Mouse (Mus musculus): ENCODE results near the gene Higd1c. TPM values are rescaled to one million over a fixed set of nuclear protein-coding genes. Genes with fewer than 3 reads are reported as not detected.
"Not testable (repeated sequence)": the region's sequence is repeated elsewhere in the genome, so short reads cannot be mapped to it uniquely, and the experiment has no call there.

Higd1c gene
- polyA plus RNA-seq, 1 experiment from 2014 or later: not detected

DNA sequence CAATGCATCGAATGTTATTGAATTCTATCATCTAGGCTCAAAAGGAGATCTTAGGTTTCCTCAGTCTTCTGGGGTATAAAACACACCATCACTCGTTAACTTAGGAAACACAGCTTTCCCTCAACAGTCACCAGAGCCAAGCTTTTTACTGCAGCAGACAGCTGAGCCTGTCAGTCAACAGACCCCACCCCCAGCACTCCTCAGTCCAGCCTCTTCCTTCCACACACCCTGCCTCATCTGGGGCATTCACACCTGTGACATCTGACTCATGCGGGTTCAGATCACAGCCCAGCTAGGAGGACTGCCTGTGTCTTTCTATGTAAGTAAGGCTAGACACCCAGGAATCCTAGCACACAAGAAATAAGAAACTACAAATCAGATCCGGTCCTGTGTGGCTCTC, 49.7 kb downstream of the Higd1c start:
- Histone ChIP-seq H3K36me3 (ENCODE audit: control insufficient read depth, insufficient read depth, low read length) (no peaks in the 10 kb centered on the region), H3K9ac (ENCODE audit: low read length) (no peak overlapping the region), H3K4me2 (ENCODE audit: low read depth, low read length) (no peak overlapping the region), H3K27ac (ENCODE audit: low read length) (no peak overlapping the region), H3K4me3 (replicated peaks; ENCODE audit: low read length) (no peak overlapping the region), H3K27me3 (ENCODE audit: control insufficient read depth, insufficient read depth, low read length) (no peaks in the 10 kb centered on the region), H3K4me1 (ENCODE audit: control insufficient read depth, insufficient read depth, low read length) (peaks cover 12% of the 10 kb centered on the region; the same call in 1 of the 2 replicates), H3K9me3 (replicated peaks; ENCODE audit: control insufficient read depth, low read length) (no peaks in the 10 kb centered on the region)
- ATAC-seq (ENCODE audit: insufficient read depth, low FRiP score): no peak; the same call in 1 of the 2 replicates
- 52% methylated on average over 4 of the region's 4 CpGs for WGBS

DNA sequence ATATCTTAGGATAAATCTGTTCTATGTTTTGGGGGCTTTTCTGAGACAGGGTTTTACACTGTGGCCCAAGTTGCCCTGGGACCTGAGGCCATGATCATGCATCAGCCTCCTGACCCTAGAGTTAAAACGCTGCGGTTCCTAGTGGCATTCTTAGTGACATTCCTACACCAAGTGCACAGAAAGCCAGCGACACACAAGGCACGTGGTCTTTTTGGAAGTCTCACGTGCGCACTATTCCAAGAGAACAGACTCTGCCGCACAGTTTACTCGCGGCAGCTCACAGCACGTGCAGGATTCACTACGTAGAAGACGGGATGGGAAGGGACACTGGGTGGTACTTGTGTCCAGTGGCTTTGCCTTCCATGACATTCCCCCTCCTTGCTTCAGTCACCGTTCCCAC, 50.6 kb downstream of the Higd1c start:
- H3K4me2 ChIP-seq (ENCODE audit: low read depth, low read length): no peak overlapping the region
- no peaks in the 10 kb centered on the region for H3K27me3 ChIP-seq (ENCODE audit: control insufficient read depth, insufficient read depth, low read length)
- no peak overlapping the region for H3K9ac ChIP-seq (ENCODE audit: low read length)
- no peak overlapping the region for H3K4me3 ChIP-seq (replicated peaks; ENCODE audit: low read length)
- H3K27ac ChIP-seq (ENCODE audit: low read length): no peak overlapping the region
- no peaks in the 10 kb centered on the region for H3K9me3 ChIP-seq (replicated peaks; ENCODE audit: control insufficient read depth, low read length)
- no peaks in the 10 kb centered on the region for H3K36me3 ChIP-seq (ENCODE audit: control insufficient read depth, insufficient read depth, low read length)
- no peak for ATAC-seq (ENCODE audit: insufficient read depth, low FRiP score)
- peaks cover 19% of the 10 kb centered on the region for H3K4me1 ChIP-seq (ENCODE audit: control insufficient read depth, insufficient read depth, low read length)
- WGBS: 91% methylated on average over 13 of the region's 13 CpGs

DNA sequence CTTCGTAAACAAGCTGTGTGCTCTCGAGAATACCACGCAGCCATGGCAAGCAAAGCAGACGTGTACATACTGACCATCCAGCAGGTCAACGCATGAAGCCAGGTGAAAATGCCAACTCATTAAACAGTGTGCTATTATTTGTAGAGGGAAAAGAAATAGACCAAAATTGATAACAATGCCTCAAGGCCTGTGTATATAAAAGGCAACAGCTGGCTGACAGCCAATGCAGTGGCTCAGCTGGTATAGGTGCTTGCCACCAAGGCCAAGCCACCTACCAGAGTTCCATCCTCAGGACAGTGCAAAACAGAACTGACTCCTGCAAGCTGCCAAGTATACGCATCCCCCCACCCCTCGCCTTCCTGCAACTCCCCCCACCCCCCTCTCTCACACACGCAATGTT, 51.3 kb downstream of the Higd1c start:
- H3K4me3 ChIP-seq (replicated peaks; ENCODE audit: low read length): no peak overlapping the region
- H3K27ac ChIP-seq (ENCODE audit: low read length): no peak overlapping the region
- peak; percentile 48; the same call in 1 of the 2 replicates for ATAC-seq (ENCODE audit: insufficient read depth, low FRiP score)
- H3K9ac ChIP-seq (ENCODE audit: low read length): no peak overlapping the region
- H3K27me3 ChIP-seq (ENCODE audit: control insufficient read depth, insufficient read depth, low read length): no peaks in the 10 kb centered on the region
- H3K36me3 ChIP-seq (ENCODE audit: control insufficient read depth, insufficient read depth, low read length): no peaks in the 10 kb centered on the region
- no peak overlapping the region for H3K4me2 ChIP-seq (ENCODE audit: low read depth, low read length)
- peaks cover 26% of the 10 kb centered on the region for H3K4me1 ChIP-seq (ENCODE audit: control insufficient read depth, insufficient read depth, low read length)
- WGBS: 68% methylated on average over 8 of the region's 8 CpGs
- H3K9me3 ChIP-seq (replicated peaks; ENCODE audit: control insufficient read depth, low read length): no peaks in the 10 kb centered on the region

- ATAC-seq (ENCODE audit: insufficient read depth, low FRiP score): no peak
- H3K27ac ChIP-seq (ENCODE audit: low read length): no peak overlapping the region
- H3K27me3 ChIP-seq (ENCODE audit: control insufficient read depth, insufficient read depth, low read length): no peaks in the 10 kb centered on the region
- no peak overlapping the region for H3K4me3 ChIP-seq (replicated peaks; ENCODE audit: low read length)
- H3K9me3 ChIP-seq (replicated peaks; ENCODE audit: control insufficient read depth, low read length): no peaks in the 10 kb centered on the region
- WGBS: 67% methylated on average over 9 of the region's 9 CpGs
- H3K4me2 ChIP-seq (ENCODE audit: low read depth, low read length): no peak overlapping the region
- peaks cover 33% of the 10 kb centered on the region for H3K4me1 ChIP-seq (ENCODE audit: control insufficient read depth, insufficient read depth, low read length)
- H3K36me3 ChIP-seq (ENCODE audit: control insufficient read depth, insufficient read depth, low read length): no peaks in the 10 kb centered on the region
- no peak overlapping the region for H3K9ac ChIP-seq (ENCODE audit: low read length)
These were observed 53.6 kb downstream of the Higd1c start for GRCm38 (mm10) chr15:100417854-100418450.

- Histone ChIP-seq H3K4me2 (ENCODE audit: low read depth, low read length) (no peak overlapping the region), H3K9me3 (replicated peaks; ENCODE audit: control insufficient read depth, low read length) (no peaks in the 10 kb centered on the region), H3K27ac (ENCODE audit: low read length) (no peak overlapping the region), H3K27me3 (ENCODE audit: control insufficient read depth, insufficient read depth, low read length) (no peaks in the 10 kb centered on the region), H3K9ac (ENCODE audit: low read length) (no peak overlapping the region), H3K4me3 (replicated peaks; ENCODE audit: low read length) (no peak overlapping the region), H3K4me1 (ENCODE audit: control insufficient read depth, insufficient read depth, low read length) (peaks cover 38% of the 10 kb centered on the region), H3K36me3 (ENCODE audit: control insufficient read depth, insufficient read depth, low read length) (no peaks in the 10 kb centered on the region)
- no peak for ATAC-seq (ENCODE audit: insufficient read depth, low FRiP score)
- WGBS: 69% methylated on average over 8 of the region's 8 CpGs
These were observed 55.0 kb downstream of the Higd1c start for GRCm38 (mm10) chr15:100419311-100419710.

DNA sequence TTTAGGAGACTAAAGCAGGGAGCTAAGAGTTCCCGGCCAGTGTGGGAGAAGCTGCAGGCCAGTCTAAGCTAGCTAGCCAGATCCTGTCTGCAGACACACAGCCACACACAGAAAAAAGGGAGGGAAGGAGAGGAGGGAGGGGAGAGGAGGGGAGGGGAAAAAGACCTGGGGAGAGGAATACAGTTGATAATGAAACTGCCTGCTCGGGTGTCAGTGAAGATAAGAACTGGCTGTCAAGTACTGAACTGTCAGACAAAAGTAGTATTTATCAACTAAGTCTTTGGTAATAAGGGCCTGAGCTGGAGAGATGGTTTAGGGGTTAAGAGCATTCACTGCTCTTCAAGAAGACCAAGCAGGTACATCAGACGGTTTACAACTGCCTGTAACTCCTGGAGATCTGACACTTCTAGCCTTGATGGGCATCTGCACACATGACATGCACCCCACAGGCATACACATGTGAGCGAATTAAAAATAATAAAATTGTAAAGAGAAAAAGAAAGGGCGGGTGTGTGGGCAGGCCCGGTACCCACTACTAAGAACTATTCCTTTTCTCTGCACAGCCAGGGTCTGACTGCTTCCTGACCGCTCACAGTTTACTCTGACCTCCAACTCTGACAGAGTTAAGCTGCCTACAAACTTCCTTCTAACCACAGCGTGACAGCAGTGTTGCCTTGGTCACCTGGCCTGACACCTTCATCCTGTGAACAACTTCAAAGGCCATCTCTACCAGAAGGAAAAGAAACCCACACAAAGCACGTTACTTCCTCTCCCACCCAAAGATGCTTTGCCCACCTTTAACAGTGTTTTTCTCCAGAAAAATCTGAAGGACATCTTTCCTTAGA, 55.8 kb downstream of the Higd1c start:
- H3K4me3 ChIP-seq (replicated peaks; ENCODE audit: low read length): no peak overlapping the region
- no peaks in the 10 kb centered on the region for H3K27me3 ChIP-seq (ENCODE audit: control insufficient read depth, insufficient read depth, low read length)
- H3K9ac ChIP-seq (ENCODE audit: low read length): 0 out of 2 replicates have a peak overlapping the region, but pooled peaks have one; percentile 9
- no peak overlapping the region; the same call in 1 of the 2 replicates for H3K27ac ChIP-seq (ENCODE audit: low read length)
- H3K9me3 ChIP-seq (replicated peaks; ENCODE audit: control insufficient read depth, low read length): no peaks in the 10 kb centered on the region
- no peaks in the 10 kb centered on the region for H3K36me3 ChIP-seq (ENCODE audit: control insufficient read depth, insufficient read depth, low read length)
- 58% methylated on average over 9 of the region's 9 CpGs for WGBS
- no peak overlapping the region for H3K4me2 ChIP-seq (ENCODE audit: low read depth, low read length)
- ATAC-seq (ENCODE audit: insufficient read depth, low FRiP score): no peak
- H3K4me1 ChIP-seq (ENCODE audit: control insufficient read depth, insufficient read depth, low read length): peaks cover 38% of the 10 kb centered on the region

DNA sequence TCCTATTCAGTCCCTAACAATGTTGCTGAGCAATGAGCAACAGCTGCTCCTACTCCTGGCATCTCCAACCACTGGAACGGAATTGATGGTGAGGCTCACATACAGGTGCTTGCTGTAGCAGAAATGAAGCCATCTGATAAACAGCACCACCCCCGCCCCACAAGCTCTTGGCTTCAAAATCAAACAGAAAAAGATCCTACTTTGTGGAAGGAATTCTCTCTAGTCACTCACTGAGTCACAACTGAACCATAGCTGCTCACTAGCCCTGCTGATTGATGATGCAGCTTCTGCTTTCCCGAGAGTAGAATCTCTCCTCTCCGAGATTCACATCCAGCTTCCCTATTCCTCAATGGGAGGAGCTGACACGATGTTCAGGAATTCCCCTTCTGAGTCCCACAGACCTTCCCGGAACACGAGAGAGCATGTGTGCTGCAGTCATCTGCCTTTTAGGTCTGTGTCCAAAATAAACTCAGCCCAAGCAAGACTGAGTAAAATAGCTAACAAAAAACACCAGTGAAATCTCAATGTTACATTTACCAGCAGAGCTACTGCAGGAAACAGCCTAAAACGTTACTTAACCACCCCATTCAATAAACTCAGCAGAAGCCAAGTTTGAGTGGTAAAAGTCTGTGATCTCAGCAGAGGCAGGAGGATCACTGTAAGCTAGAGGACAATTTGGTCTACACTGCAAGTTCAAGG, 56.9 kb downstream of the Higd1c start:
- Histone ChIP-seq H3K27ac (ENCODE audit: low read length) (no peak overlapping the region), H3K9ac (ENCODE audit: low read length) (peak overlapping the region; percentile 32; the same call in 1 of the 2 replicates), H3K27me3 (ENCODE audit: control insufficient read depth, insufficient read depth, low read length) (0 out of 2 replicates have a peak, but pooled peaks cover 3% of the 10 kb centered on the region), H3K4me1 (ENCODE audit: control insufficient read depth, insufficient read depth, low read length) (peaks cover 38% of the 10 kb centered on the region), H3K36me3 (ENCODE audit: control insufficient read depth, insufficient read depth, low read length) (no peaks in the 10 kb centered on the region), H3K9me3 (replicated peaks; ENCODE audit: control insufficient read depth, low read length) (no peaks in the 10 kb centered on the region), H3K4me3 (replicated peaks; ENCODE audit: low read length) (peak overlapping the region; percentile 83), H3K4me2 (ENCODE audit: low read depth, low read length) (peak overlapping the region; percentile 79)
- WGBS: 31% methylated on average over 8 of the region's 8 CpGs
- ATAC-seq (ENCODE audit: insufficient read depth, low FRiP score): no peak

DNA sequence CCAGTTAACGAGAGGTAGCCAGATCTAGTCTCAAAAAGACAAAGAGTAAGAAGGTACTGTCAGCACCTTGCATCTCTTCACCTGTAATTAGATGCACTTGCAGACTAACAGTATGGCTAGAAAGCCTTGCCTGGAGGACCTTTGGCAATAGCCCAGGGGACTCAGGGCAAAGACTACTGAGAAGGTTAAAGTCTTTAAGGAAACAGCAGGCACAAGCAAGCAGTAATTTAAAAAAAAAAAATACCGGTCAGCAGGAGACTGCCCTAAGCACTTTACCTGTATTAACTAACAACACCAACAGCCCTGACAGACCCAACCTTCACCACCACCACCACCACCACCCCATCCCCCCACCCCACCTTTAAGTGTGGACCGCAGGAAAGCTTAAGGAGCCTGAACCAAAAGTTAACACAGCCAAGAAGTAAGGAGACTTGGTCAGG, 57.4 kb downstream of the Higd1c start, which contains the start of gene Gm5475:
TSS of gene Gm5475 (plus strand) at position 390 of the 440 bp plus-strand sequence.
- Histone ChIP-seq H3K9ac (ENCODE audit: low read length) (peak within 1 kb of the TSS; percentile 90), H3K4me1 (ENCODE audit: control insufficient read depth, insufficient read depth, low read length) (peaks cover 38% of the 10 kb centered on the region), H3K4me2 (ENCODE audit: low read depth, low read length) (peak within 1 kb of the TSS; percentile 100), H3K4me3 (replicated peaks; ENCODE audit: low read length) (peak within 1 kb of the TSS; percentile 83), H3K27ac (ENCODE audit: low read length) (peak within 1 kb of the TSS; percentile 25; the same call in 1 of the 2 replicates)
- not testable (repeated sequence) for ATAC-seq (ENCODE audit: insufficient read depth, low FRiP score); H3K9me3 ChIP-seq (replicated peaks; ENCODE audit: control insufficient read depth, low read length); H3K27me3 ChIP-seq (ENCODE audit: control insufficient read depth, insufficient read depth, low read length); H3K36me3 ChIP-seq (ENCODE audit: control insufficient read depth, insufficient read depth, low read length)
- 32% methylated on average over 3 of the region's 3 CpGs for WGBS

All from stomach, embryonic 16.5 days (tissue).